Mouse (Mus musculus): ENCODE results near the gene Tcp11.

- TF ChIP-seq CTCF (IDR thresholded peaks at IDR 0.05; ENCODE audit: low read depth, low read length) (no peak), POLR2A (IDR thresholded peaks at IDR 0.05; ENCODE audit: insufficient read depth, low read length) (no peak)
Observed at GRCm38 (mm10) chr17:28081856-28082255, 1.4 kb upstream of the Tcp11 start.

All from ES-Bruce4 (cell line).